Mouse (Mus musculus) urinary bladder, postnatal 36 days (tissue): ENCODE results near the gene Cars.
A peak's percentile ranks its signal among the peaks of the same experiment; 100 is the strongest.
"Not testable (repeated sequence)": the region's sequence is repeated elsewhere in the genome, so short reads cannot be mapped to it uniquely, and the experiment has no call there.

Experiments used
- DNase-seq, 2 experiments: peaks; one replicate each; pipeline ENCODE4 v3.0.0; 2022; ENCODE audit warnings: low spot score in 2 of 2, mixed read lengths in 1 of 2

Gene Cars

GRCm38 (mm10) chr7:143587586-143587985, 12.3 kb downstream of the Cars start:
- DNase-seq: no peak

GRCm38 (mm10) chr7:143583956-143584355, 15.9 kb downstream of the Cars start:
- DNase-seq: peak; percentile 53 to 64

- no peak for DNase-seq
These were observed 16.9 kb downstream of the Cars start for GRCm38 (mm10) chr7:143583025-143583424.

GRCm38 (mm10) chr7:143575751-143576150, 24.1 kb downstream of the Cars start:
- DNase-seq: no peak

- DNase-seq: no peak
These were observed 34.2 kb downstream of the Cars start for GRCm38 (mm10) chr7:143565648-143566039.

GRCm38 (mm10) chr7:143565015-143565647, 34.8 kb downstream of the Cars start:
- no peak for DNase-seq

- DNase-seq: no peak
These were observed 36.1 kb downstream of the Cars start for GRCm38 (mm10) chr7:143563787-143564186.

- no peak for DNase-seq
These were observed 42.3 kb downstream of the Cars start for GRCm38 (mm10) chr7:143557616-143558015.

GRCm38 (mm10) chr7:143556964-143557610, 42.8 kb downstream of the Cars start:
- peak in 1 of 2 experiments; percentile 73 for DNase-seq

GRCm38 (mm10) chr7:143549588-143550220, 50.2 kb downstream of the Cars start:
- DNase-seq: no peak

GRCm38 (mm10) chr7:143548976-143549457, 50.9 kb downstream of the Cars start, which contains the start of gene Nap1l4:
TSS of gene Nap1l4 (minus strand) at chr7:143549106.
- DNase-seq: peak; percentile 99 to 100

- no peak for DNase-seq
These were observed 51.5 kb downstream of the Cars start for GRCm38 (mm10) chr7:143548231-143548961.

- no peak for DNase-seq
These were observed 53.3 kb downstream of the Cars start for GRCm38 (mm10) chr7:143546554-143546953.

- DNase-seq: no peak
These were observed 55.5 kb downstream of the Cars start for GRCm38 (mm10) chr7:143544368-143544767.

GRCm38 (mm10) chr7:143538671-143539070, 61.2 kb downstream of the Cars start:
- DNase-seq: no peak

GRCm38 (mm10) chr7:143538229-143538628, 61.7 kb downstream of the Cars start:
- DNase-seq: not testable (repeated sequence)

GRCm38 (mm10) chr7:143536251-143536650, 63.6 kb downstream of the Cars start:
- DNase-seq: no peak

GRCm38 (mm10) chr7:143533284-143533683, 66.6 kb downstream of the Cars start:
- no peak for DNase-seq

GRCm38 (mm10) chr7:143532410-143532809, 67.5 kb downstream of the Cars start:
- no peak for DNase-seq

GRCm38 (mm10) chr7:143519333-143519732, 80.6 kb downstream of the Cars start:
- DNase-seq: no peak

- no peak for DNase-seq
These were observed 85.5 kb downstream of the Cars start for GRCm38 (mm10) chr7:143514416-143514768.

GRCm38 (mm10) chr7:143513763-143514415, 86.0 kb downstream of the Cars start:
- DNase-seq: no peak
